Mouse (Mus musculus) neutrophil, adult 5-6 weeks (primary cell): ENCODE results near the gene Msl3l2. TPM values are rescaled to one million over a fixed set of nuclear protein-coding genes. Genes with fewer than 3 reads are reported as not detected.

Experiments used
- ATAC-seq: fragments of 151-379, 151-347 bp; 2 replicates; pipeline ENCODE4 v1.8.0; 2017; ENCODE audit warnings: mild to moderate bottlenecking, moderate TSS enrichment; ENCODE audit not compliant: insufficient number of reproducible peaks, poor library complexity, low FRiP score, severe bottlenecking; ENCODE audit errors: extremely low read depth
- total RNA-seq: library from RNA; stranded (forward); fragments of 200-1000 nt; gene quantifications from 2 replicates; pipeline ENCODE4 v1.2.3, GENCODE M21; 2017

Msl3l2 gene
- total RNA-seq, 1 experiment from 2014 or later, result 4.5 TPM

DNA sequence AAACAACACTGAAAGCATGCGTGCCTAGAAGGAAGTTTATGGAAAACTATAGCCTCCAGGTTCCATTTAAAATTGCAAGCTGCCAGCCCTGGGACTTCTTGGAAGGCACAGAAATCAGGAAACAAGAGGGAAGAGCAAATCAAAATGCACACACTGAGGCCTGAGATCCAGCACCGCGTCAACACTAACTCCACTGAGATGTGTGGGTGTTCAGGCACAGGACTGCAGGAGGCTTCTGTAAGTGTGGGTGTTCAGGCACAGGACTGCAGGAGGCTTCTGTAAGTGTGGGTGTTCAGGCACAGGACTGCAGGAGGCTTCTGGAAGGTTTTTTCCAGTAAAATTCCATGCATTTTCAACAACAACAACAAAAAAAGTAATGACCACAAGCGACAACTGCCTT, 59.0 kb downstream of the Msl3l2 start:
- no peak for ATAC-seq

Other genes with a start within 250 kb of the Msl3l2 start
- gene Tbc1d32, start 121.8 kb downstream of the Msl3l2 start, total RNA-seq, result 1.8 and 2.7 TPM in 2 replicates